Mouse (Mus musculus): ENCODE measurements around the gene Ctcf. TPM values are rescaled to one million over a fixed set of nuclear protein-coding genes. Genes with fewer than 3 reads are reported as not detected.
A peak's percentile ranks its signal among the peaks of the same experiment; 100 is the strongest.

The Ctcf gene
- total and polyA plus RNA-seq, 3 experiments, result 9.3 to 41.9 (median 41.4) TPM

GRCm38 (mm10) chr8:105689256-105689982, 53.1 kb downstream of the Ctcf start:
- Histone ChIP-seq H3K27ac (no peak overlapping the region), H3K9ac (ENCODE audit: low read depth, low read length) (no peak overlapping the region), H3K4me3 (no peak overlapping the region), H3K27me3 (ENCODE audit: control insufficient read depth, insufficient read depth, low read length) (no peaks in the 10 kb centered on the region; the same call in 1 of the 2 replicates), H3K4me1 (ENCODE audit: control insufficient read depth, insufficient read depth, low read length) (peaks cover 3% of the 10 kb centered on the region), H3K36me3 (ENCODE audit: control insufficient read depth, insufficient read depth, low read length) (no peaks in the 10 kb centered on the region), H3K79me2 (replicated peaks; ENCODE audit: control insufficient read depth, insufficient read depth, low read length) (no peaks in the 10 kb centered on the region)
- intact Hi-C loops (cut with DNase I), result no loop called here
- TF ChIP-seq CTCF (IDR thresholded peaks at IDR 0.05), result no peak
- no peak for TF ChIP-seq EP300 (IDR thresholded peaks at IDR 0.05; ENCODE audit: insufficient read depth, low read depth, low read length)
- TF ChIP-seq POLR2A (IDR thresholded peaks at IDR 0.05; ENCODE audit: insufficient read depth, low read depth, low read length), result no peak
- WGBS, result 62% methylated on average over 35 of the region's 35 CpGs
- DNase-seq, result no peak

DNA sequence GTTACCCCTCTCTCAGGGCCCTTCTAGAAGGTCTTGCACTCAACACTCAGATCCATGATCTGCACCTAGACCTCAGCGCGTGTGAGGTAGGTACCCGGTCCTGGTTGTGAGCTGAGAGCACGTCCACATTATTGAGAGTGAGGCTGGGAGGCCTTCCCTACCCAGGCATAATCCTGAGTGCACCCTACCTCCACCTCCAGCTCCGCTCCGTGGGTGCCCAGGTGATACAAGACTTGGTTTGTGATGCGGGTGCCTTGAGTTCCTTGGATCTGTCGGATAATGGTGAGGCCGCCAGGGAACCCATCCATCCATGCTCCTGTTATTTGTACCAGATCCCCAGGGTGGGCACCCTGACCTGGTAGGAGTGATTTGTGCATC, 53.6 kb downstream of the Ctcf start:
- Histone ChIP-seq H3K36me3 (ENCODE audit: control insufficient read depth, insufficient read depth, low read length) (no peaks in the 10 kb centered on the region), H3K4me3 (no peak overlapping the region), H3K27ac (no peak overlapping the region), H3K4me1 (ENCODE audit: control insufficient read depth, insufficient read depth, low read length) (peaks cover 3% of the 10 kb centered on the region), H3K79me2 (replicated peaks; ENCODE audit: control insufficient read depth, insufficient read depth, low read length) (no peaks in the 10 kb centered on the region), H3K27me3 (ENCODE audit: control insufficient read depth, insufficient read depth, low read length) (no peaks in the 10 kb centered on the region; the same call in 1 of the 2 replicates), H3K9ac (ENCODE audit: low read depth, low read length) (no peak overlapping the region)
- DNase-seq, result no peak
- intact Hi-C loops (cut with DNase I), result no loop called here
- WGBS, result 86% methylated on average over 9 of the region's 9 CpGs
- TF ChIP-seq POLR2A (IDR thresholded peaks at IDR 0.05; ENCODE audit: insufficient read depth, low read depth, low read length) (no peak), CTCF (IDR thresholded peaks at IDR 0.05) (no peak), EP300 (IDR thresholded peaks at IDR 0.05; ENCODE audit: insufficient read depth, low read depth, low read length) (no peak)

DNA sequence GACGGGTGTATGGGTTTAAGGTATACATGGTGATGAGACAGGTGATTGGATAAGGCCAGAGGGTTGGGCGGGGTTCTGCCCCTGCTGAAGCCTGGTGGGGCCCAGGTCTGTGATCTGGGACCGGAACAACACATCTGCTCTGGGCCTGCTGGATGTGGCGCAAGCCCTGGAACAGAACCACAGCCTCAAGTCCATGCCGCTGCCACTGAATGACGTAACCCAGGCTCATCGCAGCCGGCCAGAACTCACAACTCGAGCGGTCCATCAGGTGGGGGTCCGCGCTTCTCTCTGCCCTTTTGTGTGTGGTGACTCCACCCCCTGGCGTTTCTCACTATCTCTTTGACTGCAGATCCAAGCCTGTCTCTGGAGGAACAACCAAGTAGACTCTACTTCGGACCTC, 54.6 kb downstream of the Ctcf start:
- no peak overlapping the region for H3K27ac ChIP-seq
- H3K4me3 ChIP-seq, result no peak overlapping the region
- H3K9ac ChIP-seq (ENCODE audit: low read depth, low read length), result no peak overlapping the region
- H3K27me3 ChIP-seq (ENCODE audit: control insufficient read depth, insufficient read depth, low read length), result no peaks in the 10 kb centered on the region; the same call in 1 of the 2 replicates
- 75% methylated on average over 14 of the region's 14 CpGs for WGBS
- TF ChIP-seq POLR2A (IDR thresholded peaks at IDR 0.05; ENCODE audit: insufficient read depth, low read depth, low read length) (no peak), EP300 (IDR thresholded peaks at IDR 0.05; ENCODE audit: insufficient read depth, low read depth, low read length) (no peak)
- intact Hi-C loops (cut with DNase I), result no loop called here
- no peaks in the 10 kb centered on the region for H3K79me2 ChIP-seq (replicated peaks; ENCODE audit: control insufficient read depth, insufficient read depth, low read length)
- H3K4me1 ChIP-seq (ENCODE audit: control insufficient read depth, insufficient read depth, low read length), result peaks cover 3% of the 10 kb centered on the region
- no peak for DNase-seq
- no peaks in the 10 kb centered on the region for H3K36me3 ChIP-seq (ENCODE audit: control insufficient read depth, insufficient read depth, low read length)

DNA sequence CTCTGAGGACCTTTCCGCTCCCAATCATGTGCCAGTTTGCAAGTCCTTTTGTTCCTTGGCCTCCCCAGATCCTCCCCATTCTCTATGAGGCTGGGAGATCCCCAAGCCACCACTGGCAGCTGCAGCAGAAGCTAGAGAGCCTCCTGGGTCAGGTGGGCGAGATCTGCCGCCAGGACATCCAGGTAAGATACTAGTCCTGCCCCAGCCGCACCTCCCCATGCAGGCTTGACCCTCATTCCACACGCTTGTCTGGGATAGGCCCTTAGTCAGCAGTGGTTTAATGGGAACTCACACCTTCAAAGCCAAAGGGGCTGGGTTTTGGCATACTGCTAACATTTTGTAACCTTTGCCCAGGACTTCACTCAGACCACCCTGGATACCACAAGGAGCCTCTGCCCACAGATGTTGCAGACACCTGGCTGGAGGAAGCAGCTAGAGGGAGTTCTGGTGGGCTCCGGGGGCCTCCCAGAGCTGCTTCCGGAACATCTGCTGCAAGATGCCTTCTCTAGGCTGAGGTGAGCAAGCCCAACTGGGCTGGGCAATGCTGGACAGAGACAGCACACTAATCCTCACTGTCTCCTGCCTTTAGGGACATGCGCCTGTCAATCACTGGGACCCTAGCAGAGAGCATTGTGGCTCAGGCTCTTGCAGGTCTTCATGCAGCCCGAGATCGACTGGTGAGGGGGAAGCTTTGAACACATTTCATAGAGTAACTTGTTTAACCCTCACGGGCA, 56.2 kb downstream of the Ctcf start:
- no peak overlapping the region for H3K27ac ChIP-seq
- intact Hi-C loops (cut with DNase I), result no loop called here
- H3K27me3 ChIP-seq (ENCODE audit: control insufficient read depth, insufficient read depth, low read length), result no peaks in the 10 kb centered on the region; the same call in 1 of the 2 replicates
- no peak overlapping the region for H3K9ac ChIP-seq (ENCODE audit: low read depth, low read length)
- H3K36me3 ChIP-seq (ENCODE audit: control insufficient read depth, insufficient read depth, low read length), result no peaks in the 10 kb centered on the region
- 93% methylated on average over 11 of the region's 11 CpGs for WGBS
- no peak for TF ChIP-seq CTCF (IDR thresholded peaks at IDR 0.05)
- TF ChIP-seq POLR2A (IDR thresholded peaks at IDR 0.05; ENCODE audit: insufficient read depth, low read depth, low read length), result no peak
- TF ChIP-seq EP300 (IDR thresholded peaks at IDR 0.05; ENCODE audit: insufficient read depth, low read depth, low read length), result no peak
- no peak for DNase-seq
- H3K4me1 ChIP-seq (ENCODE audit: control insufficient read depth, insufficient read depth, low read length), result peaks cover 3% of the 10 kb centered on the region
- no peak overlapping the region for H3K4me3 ChIP-seq
- H3K79me2 ChIP-seq (replicated peaks; ENCODE audit: control insufficient read depth, insufficient read depth, low read length), result no peaks in the 10 kb centered on the region

DNA sequence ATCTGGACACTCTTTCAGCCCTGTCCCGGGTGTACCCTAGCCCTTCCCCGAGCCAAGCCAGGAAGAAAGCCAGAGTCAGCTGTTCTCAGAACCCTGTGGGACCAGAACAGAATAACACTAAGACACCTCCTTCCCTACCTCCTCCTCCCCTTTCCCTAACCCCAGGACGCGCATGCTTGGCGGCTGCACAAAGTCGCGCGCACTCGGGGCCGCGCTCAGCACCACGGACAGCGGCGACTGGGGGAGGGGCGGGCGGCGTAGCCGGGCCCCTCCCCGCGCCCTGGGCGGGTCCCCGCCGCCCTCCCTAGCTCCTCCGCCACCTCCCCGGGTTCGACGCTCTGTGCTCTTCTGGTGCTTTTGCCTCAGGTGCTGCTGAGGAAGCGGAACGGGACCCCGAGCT, 57.3 kb downstream of the Ctcf start:
- Histone ChIP-seq H3K27me3 (ENCODE audit: control insufficient read depth, insufficient read depth, low read length) (no peaks in the 10 kb centered on the region; the same call in 1 of the 2 replicates), H3K27ac (no peak overlapping the region), H3K9ac (ENCODE audit: low read depth, low read length) (0 out of 2 replicates have a peak overlapping the region, but pooled peaks have one; percentile 4), H3K36me3 (ENCODE audit: control insufficient read depth, insufficient read depth, low read length) (no peaks in the 10 kb centered on the region), H3K79me2 (replicated peaks; ENCODE audit: control insufficient read depth, insufficient read depth, low read length) (no peaks in the 10 kb centered on the region), H3K4me3 (peak overlapping the region; percentile 34), H3K4me1 (ENCODE audit: control insufficient read depth, insufficient read depth, low read length) (peaks cover 3% of the 10 kb centered on the region)
- TF ChIP-seq EP300 (IDR thresholded peaks at IDR 0.05; ENCODE audit: insufficient read depth, low read depth, low read length), result no peak
- TF ChIP-seq POLR2A (IDR thresholded peaks at IDR 0.05; ENCODE audit: insufficient read depth, low read depth, low read length), result no peak
- TF ChIP-seq CTCF (IDR thresholded peaks at IDR 0.05), result no peak
- peak; percentile 65 to 82 for DNase-seq
- intact Hi-C loops (cut with DNase I), result no loop called here
- 2% methylated on average over 30 of the region's 30 CpGs for WGBS

All from heart, adult 2 months (tissue).